Comparison of ENCODE assay signal across 8 mouse cellular contexts in genomic region chr16:19883776-19884513, GRCm38 (mm10).
DNase-seq lines count a peak whose midpoint lies in the region; ATAC-seq lines count a peak whose summit lies in the region.

No protein-coding gene starts in this region.

- peak; percentile 55; the same call in 1 of the 2 replicates for ATAC-seq in forebrain, embryonic 16.5 days
- ATAC-seq in CD4-positive, CD25-positive, alpha-beta regulatory T cell, adult 4 months, result peak; percentile 41

- WGBS in forebrain, embryonic 16.5 days, result 52% methylated on average over 9 of the region's 9 CpGs
- WGBS in forebrain, embryonic 10.5 days, result 56% methylated on average over 9 of the region's 9 CpGs
- 45% methylated on average over 9 of the region's 9 CpGs for WGBS in heart, embryonic 10.5 days

- no peak for DNase-seq in forebrain, embryonic 10.5 days (ENCODE audit: extremely low spot score, low spot score)
- DNase-seq in heart, embryonic 10.5 days (ENCODE audit: low spot score), result no peak
- peak; percentile 36 for DNase-seq in liver
- peak; percentile 38 for DNase-seq in naive thymus-derived CD4-positive, alpha-beta T cell, adult 2 months (ENCODE audit: low read depth)
- no peak for DNase-seq in spleen, postnatal 36 days (ENCODE audit: low spot score in 2 of 2)
- no peak for DNase-seq in cerebellum, adult 18-20 months

- no peak overlapping the region for H3K4me2 ChIP-seq in forebrain, embryonic 16.5 days (ENCODE audit: low read length)

- no peak overlapping the region for H3K27ac ChIP-seq in forebrain, embryonic 16.5 days (ENCODE audit: low read length)
- no peak overlapping the region for H3K27ac ChIP-seq in forebrain, embryonic 10.5 days
- H3K27ac ChIP-seq in heart, embryonic 10.5 days, result peak overlapping the region; percentile 62; the same call in 1 of the 2 replicates

- H3K4me1 ChIP-seq in forebrain, embryonic 16.5 days (replicated peaks; ENCODE audit: control insufficient read depth, insufficient read depth, low read length), result no peaks in the 10 kb centered on the region
- no peaks in the 10 kb centered on the region for H3K4me1 ChIP-seq in forebrain, embryonic 10.5 days
- no peaks in the 10 kb centered on the region for H3K4me1 ChIP-seq in heart, embryonic 10.5 days

- H3K9me3 ChIP-seq in forebrain, embryonic 16.5 days (ENCODE audit: control insufficient read depth, low read length), result no peaks in the 10 kb centered on the region
- H3K9me3 ChIP-seq in forebrain, embryonic 10.5 days, result no peaks in the 10 kb centered on the region; the same call in 1 of the 2 replicates
- no peaks in the 10 kb centered on the region for H3K9me3 ChIP-seq in heart, embryonic 10.5 days

- H3K36me3 ChIP-seq in forebrain, embryonic 16.5 days (ENCODE audit: control insufficient read depth, insufficient read depth), result no peaks in the 10 kb centered on the region
- no peaks in the 10 kb centered on the region for H3K36me3 ChIP-seq in forebrain, embryonic 10.5 days (replicated peaks)
- H3K36me3 ChIP-seq in heart, embryonic 10.5 days, result no peaks in the 10 kb centered on the region

- no peak overlapping the region for H3K9ac ChIP-seq in forebrain, embryonic 16.5 days (replicated peaks; ENCODE audit: low read depth, low read length)

- H3K27me3 ChIP-seq in forebrain, embryonic 16.5 days (replicated peaks; ENCODE audit: control insufficient read depth, insufficient read depth, low read length), result no peaks in the 10 kb centered on the region
- no peaks in the 10 kb centered on the region for H3K27me3 ChIP-seq in forebrain, embryonic 10.5 days (ENCODE audit: poor library complexity, severe bottlenecking)
- no peaks in the 10 kb centered on the region for H3K27me3 ChIP-seq in heart, embryonic 10.5 days (ENCODE audit: insufficient read depth, poor library complexity, severe bottlenecking)

- H3K4me3 ChIP-seq in forebrain, embryonic 16.5 days (replicated peaks; ENCODE audit: low read length), result no peak overlapping the region
- H3K4me3 ChIP-seq in forebrain, embryonic 10.5 days, result no peak overlapping the region
- H3K4me3 ChIP-seq in heart, embryonic 10.5 days, result no peak overlapping the region

Comparison
In these comparisons a context has a peak if more than half of its experiments do, and no peak if none do; other contexts are left out.
1. DNase-seq: peak in liver (single experiment) and naive thymus-derived CD4-positive, alpha-beta T cell, adult 2 months (single experiment); none in forebrain, embryonic 10.5 days (single experiment), heart, embryonic 10.5 days (single experiment), spleen, postnatal 36 days (0 of 2) and cerebellum, adult 18-20 months (0 of 2).